Mouse (Mus musculus): Measurements from ENCODE around the gene Numbl.
"Not testable (repeated sequence)": the region's sequence is repeated elsewhere in the genome, so short reads cannot be mapped to it uniquely, and the experiment has no call there.

The Numbl gene

GRCm38 (mm10) chr7:27258205-27258899 is at the start of gene Numbl:
Gene Numbl (plus strand): TSS chr7:27258433.
- in situ Hi-C loops (cut with MboI, MseI) = no loop called here

- in situ Hi-C loops (cut with MboI, MseI) = no loop called here
Observed at GRCm38 (mm10) chr7:27212626-27213025, 45.6 kb upstream of the Numbl start.

- in situ Hi-C loops (cut with MboI, MseI) = no loop called here
Observed at GRCm38 (mm10) chr7:27218586-27218985, 39.6 kb upstream of the Numbl start.

- in situ Hi-C loops (cut with MboI, MseI) = no loop called here
Observed at GRCm38 (mm10) chr7:27219937-27220336, 38.3 kb upstream of the Numbl start.

GRCm38 (mm10) chr7:27221939-27222338 is 36.3 kb upstream of the Numbl start:
- in situ Hi-C loops (cut with MboI, MseI) = no loop called here

GRCm38 (mm10) chr7:27222538-27222937 is 35.7 kb upstream of the Numbl start:
- in situ Hi-C loops (cut with MboI, MseI) = no loop called here

- in situ Hi-C loops (cut with MboI, MseI) = no loop called here
Observed at GRCm38 (mm10) chr7:27224877-27225575, 33.2 kb upstream of the Numbl start.

GRCm38 (mm10) chr7:27227276-27227675 is 31.0 kb upstream of the Numbl start:
- in situ Hi-C loops (cut with MboI, MseI) = no loop called here

- in situ Hi-C loops (cut with MboI, MseI) = no loop called here
Observed at GRCm38 (mm10) chr7:27227676-27228075, 30.6 kb upstream of the Numbl start.

- in situ Hi-C loops (cut with MboI, MseI) = no loop called here
Observed at GRCm38 (mm10) chr7:27228281-27228821, 29.9 kb upstream of the Numbl start, which contains the start of gene Itpkc. Gene Itpkc (minus strand): TSS chr7:27228661.

GRCm38 (mm10) chr7:27228865-27229264 is 29.4 kb upstream of the Numbl start:
- in situ Hi-C loops (cut with MboI, MseI) = no loop called here

- in situ Hi-C loops (cut with MboI, MseI) = loop anchor here (5.0 kb wide), 1 partner anchor 38 kb away; no protein-coding TSS in a partner anchor
Observed at GRCm38 (mm10) chr7:27230781-27231180, 27.5 kb upstream of the Numbl start.

- in situ Hi-C loops (cut with MboI, MseI) = loop anchor here (5.0 kb wide), 1 partner anchor 40 kb away; no protein-coding TSS in a partner anchor
Observed at GRCm38 (mm10) chr7:27231693-27232331, 26.4 kb upstream of the Numbl start.

- in situ Hi-C loops (cut with MboI, MseI) = loop anchor here (5.0 kb wide), 1 partner anchor 41 kb away; no protein-coding TSS in a partner anchor
Observed at GRCm38 (mm10) chr7:27232781-27233281, 25.4 kb upstream of the Numbl start, which contains the start of gene Coq8b. Gene Coq8b (plus strand): TSS chr7:27233023.

- in situ Hi-C loops (cut with MboI, MseI) = loop anchor here (5.0 kb wide), 1 partner anchor 41 kb away; no protein-coding TSS in a partner anchor
Observed at GRCm38 (mm10) chr7:27233300-27233699, 24.9 kb upstream of the Numbl start.

GRCm38 (mm10) chr7:27235726-27236125 is 22.5 kb upstream of the Numbl start:
- in situ Hi-C loops (cut with MboI, MseI) = no loop called here

- in situ Hi-C loops (cut with MboI, MseI) = no loop called here
Observed at GRCm38 (mm10) chr7:27237527-27237926, 20.7 kb upstream of the Numbl start.

- in situ Hi-C loops (cut with MboI, MseI) = no loop called here
Observed at GRCm38 (mm10) chr7:27238568-27238967, 19.7 kb upstream of the Numbl start.

- in situ Hi-C loops (cut with MboI, MseI) = no loop called here
Observed at GRCm38 (mm10) chr7:27243211-27243610, 15.0 kb upstream of the Numbl start.

GRCm38 (mm10) chr7:27244088-27244487 is 14.1 kb upstream of the Numbl start:
- in situ Hi-C loops (cut with MboI, MseI) = not testable (repeated sequence)

- in situ Hi-C loops (cut with MboI, MseI) = no loop called here
Observed at GRCm38 (mm10) chr7:27249146-27249545, 9.1 kb upstream of the Numbl start.

GRCm38 (mm10) chr7:27249928-27250327 is 8.3 kb upstream of the Numbl start:
- in situ Hi-C loops (cut with MboI, MseI) = no loop called here
